Mouse (Mus musculus) liver, embryonic 11.5 days (tissue): ENCODE results near the gene Gpatch8. TPM values are rescaled to one million over a fixed set of nuclear protein-coding genes. Genes with fewer than 3 reads are reported as not detected.

ENCODE experiments used
- ATAC-seq: fragments of 200-750 bp; cut with Nextera tagmentation; replicated peaks from 2 replicates; pipeline ENCODE4 v1.8.0; 2017; ENCODE audit warnings: moderate number of reproducible peaks, mild to moderate bottlenecking, moderate TSS enrichment, moderate library complexity; ENCODE audit not compliant: low FRiP score
- DNase-seq: peaks from one replicate; pipeline ENCODE4 v3.0.0-alpha.2; 2017; ENCODE audit warnings: low spot score
- H3K27ac ChIP-seq: fragments of 300-500 bp; sonication (generic); 2 replicates; pipeline ENCODE4 v1.5.1; 2014; ENCODE audit warnings: mild to moderate bottlenecking, low read depth, low read length, control low read depth
- H3K27me3 ChIP-seq: fragments of 300-500 bp; sonication (generic); replicated peaks from 2 replicates; pipeline ENCODE4 v1.6.1; 2014; ENCODE audit warnings: low read length, mixed read lengths; ENCODE audit not compliant: control insufficient read depth, insufficient read depth
- H3K36me3 ChIP-seq: fragments of 300-500 bp; sonication (generic); 2 replicates; pipeline ENCODE4 v1.6.1; 2014; ENCODE audit warnings: mild to moderate bottlenecking, low read length, moderate library complexity, mixed read lengths; ENCODE audit not compliant: control insufficient read depth, insufficient read depth
- H3K4me1 ChIP-seq: fragments of 300-500 bp; sonication (generic); replicated peaks from 2 replicates; pipeline ENCODE4 v1.6.1; 2014; ENCODE audit warnings: low read length, mixed read lengths; ENCODE audit not compliant: control insufficient read depth, insufficient read depth
- H3K4me2 ChIP-seq: fragments of 300-500 bp; sonication (generic); 2 replicates; pipeline ENCODE4 v1.6.1; 2014; ENCODE audit warnings: mild to moderate bottlenecking, control low read depth, moderate library complexity
- H3K4me3 ChIP-seq: fragments of 300-500 bp; sonication (generic); 2 replicates; pipeline ENCODE4 v1.5.1; 2014; ENCODE audit warnings: low read depth, low read length, control low read depth
- H3K9ac ChIP-seq: fragments of 300-500 bp; sonication (generic); 2 replicates; pipeline ENCODE4 v1.6.1; 2014; ENCODE audit warnings: low read depth, low read length, control low read depth
- H3K9me3 ChIP-seq: fragments of 300-500 bp; sonication (generic); 2 replicates; pipeline ENCODE4 v1.6.1; 2016; ENCODE audit warnings: low read length, inconsistent platforms, mixed read lengths; ENCODE audit not compliant: control insufficient read depth
- WGBS: fragments of 180-500 bp; shearing (Covaris S2); extraction: QIAGEN DNeasy Blood & Tissue Kit; methylation state at CpG from one replicate; pipeline ENCODE4 v1.1.7; 2014; 5-methylcytosine and 5-hydroxymethylcytosine counted together
- polyA plus RNA-seq: library from polyadenylated mRNA; unstranded; fragments of >200 nt; fragmentation: Nextera tagmentation; extraction: Ambion mirVana; gene quantifications from 2 replicates; pipeline ENCODE4 v1.2.1, GENCODE M21; 2014

Gene Gpatch8
- polyA plus RNA-seq, 1 experiment from 2014 or later: 35.4 TPM

DNA sequence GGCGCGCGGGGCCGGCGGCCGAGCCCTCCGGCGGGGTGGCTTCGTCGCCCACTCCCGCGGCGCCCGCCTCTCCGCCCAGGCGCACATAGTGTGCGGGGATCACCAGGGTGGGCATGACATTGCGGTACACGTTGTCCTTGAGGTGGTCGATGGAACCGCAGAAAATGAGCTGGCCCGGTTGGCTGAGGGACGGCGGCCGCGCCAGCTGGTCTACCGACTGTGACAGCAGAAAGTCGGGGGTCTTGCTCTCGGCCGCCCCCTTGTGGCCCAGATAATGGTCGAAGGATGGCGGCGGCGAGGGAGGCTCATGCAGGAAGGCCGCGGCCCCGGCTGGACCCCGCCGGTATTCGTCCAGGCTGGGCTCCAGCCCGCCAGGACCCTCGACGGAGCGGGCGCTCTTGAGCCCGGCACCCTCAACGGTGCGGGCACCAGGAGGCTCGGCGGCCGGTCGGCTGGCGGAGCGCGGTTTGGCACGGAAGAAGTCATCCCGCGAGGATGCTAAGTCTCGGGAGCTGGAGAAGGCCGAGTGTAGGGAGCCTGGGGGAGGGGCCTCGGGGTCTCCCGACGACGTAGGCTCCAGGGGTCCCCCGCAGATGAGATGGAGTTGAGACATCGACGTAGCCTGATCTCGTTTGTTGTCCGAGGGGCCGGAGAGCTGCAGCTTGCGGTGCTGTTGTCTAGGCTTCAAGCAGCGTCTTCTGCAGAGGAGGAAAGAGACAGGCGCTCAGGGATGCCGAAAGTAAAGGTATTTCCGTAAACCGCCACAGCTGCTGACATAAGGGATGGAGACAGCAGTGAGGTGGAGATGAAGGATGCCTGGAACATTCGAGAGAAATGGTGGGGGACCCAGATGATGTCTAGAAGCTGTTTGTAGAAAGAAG lies 117.7 kb downstream of the Gpatch8 start:
- peaks cover 23% of the 10 kb centered on the region for H3K27me3 ChIP-seq
- peak overlapping the region; percentile 99 for H3K4me2 ChIP-seq
- 16% methylated on average over 77 of the region's 77 CpGs for WGBS
- H3K4me1 ChIP-seq: peaks cover 15% of the 10 kb centered on the region
- ATAC-seq (peak; percentile 16), DNase-seq (peak; percentile 84)
- peak overlapping the region; percentile 58 for H3K4me3 ChIP-seq
- H3K9me3 ChIP-seq: no peaks in the 10 kb centered on the region
- no peak overlapping the region for H3K27ac ChIP-seq
- peaks cover 6% of the 10 kb centered on the region; the same call in 1 of the 2 replicates for H3K36me3 ChIP-seq
- peak overlapping the region; percentile 50; the same call in 1 of the 2 replicates for H3K9ac ChIP-seq

DNA sequence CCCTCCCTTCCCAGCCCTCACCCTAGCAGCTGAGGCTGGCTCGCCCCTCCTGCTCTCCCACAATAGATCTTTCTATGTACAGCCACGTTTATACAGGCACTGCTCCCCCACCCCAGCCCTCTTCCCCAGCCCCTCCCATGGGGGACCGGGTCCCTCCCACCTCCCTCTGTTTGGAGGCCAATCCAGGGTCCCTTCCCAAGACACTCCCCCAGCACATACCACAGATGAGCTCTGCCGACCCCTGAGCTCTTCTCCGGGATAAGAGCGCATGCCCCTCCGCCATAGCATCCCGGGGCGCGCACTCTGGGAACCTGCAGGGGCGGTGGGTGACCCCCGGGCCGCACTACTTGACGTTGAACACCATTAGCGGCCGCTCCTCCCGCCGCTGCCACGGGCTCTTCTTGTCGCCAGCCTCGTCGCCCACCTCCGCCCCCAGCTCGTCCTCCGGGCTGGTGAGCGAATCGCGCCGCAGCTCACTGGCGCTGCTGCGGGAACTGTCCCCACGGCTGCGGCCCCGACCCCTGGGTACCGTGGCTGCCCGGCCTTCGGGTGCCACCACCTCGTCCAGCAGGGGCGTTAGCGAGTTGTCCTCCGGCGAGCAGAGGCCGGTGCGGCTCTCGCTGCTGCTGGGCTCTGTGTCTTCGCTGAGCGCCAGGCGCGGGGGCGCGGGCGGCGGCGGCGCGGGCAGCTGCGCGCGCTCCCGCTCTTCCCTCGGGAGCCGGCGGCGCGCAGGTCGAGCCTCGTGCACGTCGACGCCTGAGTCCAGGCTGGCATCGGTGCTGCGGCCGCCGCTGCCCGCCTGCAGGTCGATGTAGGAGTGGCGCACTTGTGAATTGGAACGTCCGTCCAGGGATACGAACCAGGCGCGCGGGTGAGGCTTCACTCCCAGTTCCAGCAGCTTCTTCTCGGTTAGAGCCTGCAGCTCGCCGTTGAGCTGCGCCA lies 118.8 kb downstream of the Gpatch8 start:
- peaks cover 23% of the 10 kb centered on the region for H3K27me3 ChIP-seq
- H3K4me1 ChIP-seq: peaks cover 15% of the 10 kb centered on the region
- DNase-seq (peak; percentile 62), ATAC-seq (peak; percentile 20; the same call in 1 of the 2 replicates)
- H3K9me3 ChIP-seq: no peaks in the 10 kb centered on the region
- peak overlapping the region; percentile 99 for H3K4me2 ChIP-seq
- 17% methylated on average over 87 of the region's 87 CpGs for WGBS
- peak overlapping the region; percentile 50 for H3K9ac ChIP-seq
- no peak overlapping the region for H3K27ac ChIP-seq
- H3K36me3 ChIP-seq: peaks cover 6% of the 10 kb centered on the region; the same call in 1 of the 2 replicates
- H3K4me3 ChIP-seq: peak overlapping the region; percentile 58

DNA sequence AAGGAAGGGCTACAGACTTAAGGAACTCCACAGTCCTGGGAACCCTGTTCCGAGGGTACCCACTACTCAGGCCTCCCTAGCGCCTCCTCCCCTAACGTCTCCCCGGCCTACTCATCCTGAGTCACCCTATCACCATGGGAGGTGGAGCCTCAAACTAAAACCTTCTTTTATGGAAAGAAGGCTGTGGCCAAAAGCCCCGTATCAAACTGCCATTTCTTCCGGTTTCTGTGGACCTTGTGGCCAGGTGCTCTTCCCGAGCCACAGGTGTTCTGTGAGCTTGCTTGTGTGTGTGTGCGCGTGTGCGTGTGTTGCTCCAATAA lies 119.8 kb downstream of the Gpatch8 start:
- Histone ChIP-seq H3K9ac (no peak overlapping the region), H3K4me3 (no peak overlapping the region), H3K27ac (no peak overlapping the region), H3K4me2 (no peak overlapping the region), H3K4me1 (peaks cover 15% of the 10 kb centered on the region), H3K9me3 (no peaks in the 10 kb centered on the region), H3K36me3 (peaks cover 6% of the 10 kb centered on the region; the same call in 1 of the 2 replicates), H3K27me3 (peaks cover 23% of the 10 kb centered on the region)
- ATAC-seq: no peak
- 81% methylated on average over 10 of the region's 10 CpGs for WGBS
- DNase-seq: no peak

GRCm38 (mm10) chr11:102435754-102436470 lies 120.3 kb downstream of the Gpatch8 start:
- Histone ChIP-seq H3K4me2 (no peak overlapping the region), H3K9ac (no peak overlapping the region), H3K27me3 (peaks cover 23% of the 10 kb centered on the region), H3K27ac (no peak overlapping the region), H3K4me3 (no peak overlapping the region), H3K9me3 (no peaks in the 10 kb centered on the region), H3K4me1 (peaks cover 17% of the 10 kb centered on the region), H3K36me3 (peaks cover 6% of the 10 kb centered on the region; the same call in 1 of the 2 replicates)
- WGBS: 91% methylated on average over 18 of the region's 18 CpGs
- no peak for DNase-seq
- no peak for ATAC-seq

- Histone ChIP-seq H3K27ac (no peak overlapping the region), H3K9ac (no peak overlapping the region), H3K27me3 (peaks cover 23% of the 10 kb centered on the region), H3K36me3 (peaks cover 6% of the 10 kb centered on the region; the same call in 1 of the 2 replicates), H3K4me3 (no peak overlapping the region), H3K9me3 (no peaks in the 10 kb centered on the region), H3K4me1 (peaks cover 17% of the 10 kb centered on the region), H3K4me2 (no peak overlapping the region)
- WGBS: 88% methylated on average over 11 of the region's 11 CpGs
- DNase-seq (no peak), ATAC-seq (no peak)
These were observed 121.1 kb downstream of the Gpatch8 start for GRCm38 (mm10) chr11:102434816-102435705.

GRCm38 (mm10) chr11:102434406-102434805 lies 121.8 kb downstream of the Gpatch8 start:
- Histone ChIP-seq H3K9ac (no peak overlapping the region), H3K36me3 (peaks cover 6% of the 10 kb centered on the region; the same call in 1 of the 2 replicates), H3K27ac (no peak overlapping the region), H3K4me1 (peaks cover 23% of the 10 kb centered on the region), H3K4me3 (no peak overlapping the region), H3K4me2 (no peak overlapping the region), H3K9me3 (no peaks in the 10 kb centered on the region), H3K27me3 (peaks cover 16% of the 10 kb centered on the region)
- DNase-seq: peak; percentile 84
- ATAC-seq: peak; percentile 36; the same call in 1 of the 2 replicates
- WGBS: 11% methylated on average over 7 of the region's 7 CpGs

DNA sequence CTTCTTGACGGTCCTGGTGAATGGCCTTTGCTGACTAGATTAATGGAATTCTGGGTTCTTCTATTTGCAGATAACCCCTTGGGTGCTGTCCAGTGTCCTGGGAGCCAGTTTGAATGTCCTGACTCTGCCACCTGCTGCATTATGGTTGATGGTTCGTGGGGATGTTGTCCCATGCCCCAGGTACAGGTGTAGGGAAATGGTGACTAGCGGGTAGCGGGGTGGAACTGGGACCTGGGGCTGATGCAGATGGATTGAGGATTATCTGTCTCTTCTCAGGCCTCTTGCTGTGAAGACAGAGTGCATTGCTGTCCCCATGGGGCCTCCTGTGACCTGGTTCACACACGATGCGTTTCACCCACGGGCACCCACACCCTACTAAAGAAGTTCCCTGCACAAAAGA lies 122.3 kb downstream of the Gpatch8 start:
- Histone ChIP-seq H3K36me3 (peaks cover 3% of the 10 kb centered on the region; the same call in 1 of the 2 replicates), H3K27ac (no peak overlapping the region), H3K4me2 (no peak overlapping the region), H3K27me3 (peaks cover 12% of the 10 kb centered on the region), H3K4me1 (peaks cover 25% of the 10 kb centered on the region), H3K9me3 (no peaks in the 10 kb centered on the region), H3K4me3 (no peak overlapping the region), H3K9ac (no peak overlapping the region)
- DNase-seq: no peak
- ATAC-seq: no peak
- WGBS: 92% methylated on average over 7 of the region's 7 CpGs
